17 mouse cellular contexts compared by ENCODE assay signal in the genomic region with DNA sequence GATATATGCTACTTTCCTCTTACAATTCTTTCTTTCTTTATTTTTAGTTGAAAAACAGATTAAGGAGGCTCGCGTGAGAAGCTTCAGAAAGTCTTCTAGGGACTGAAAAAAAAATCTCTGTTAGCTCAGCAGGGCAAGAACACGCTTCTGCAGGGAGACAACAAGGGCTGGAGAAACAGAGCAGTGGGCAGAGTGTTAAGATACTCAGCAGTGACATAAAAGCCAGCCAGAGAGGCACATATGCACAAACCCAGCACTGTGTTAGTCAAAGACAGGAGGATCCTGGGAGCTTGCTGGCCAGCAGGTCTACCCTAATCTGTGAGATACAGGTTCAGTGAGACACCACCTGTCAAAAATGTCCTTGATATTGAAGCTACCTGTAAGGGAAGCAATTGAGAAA. TPM values are rescaled to one million over a fixed set of nuclear protein-coding genes. Genes with fewer than 3 reads are reported as not detected.
DNase-seq lines count a peak whose midpoint lies in the region; ATAC-seq lines count a peak whose summit lies in the region.
"Had no signal": no experiment of that assay in that cellular context is flagged by ENCODE, and none has a peak within 500 bp of the region (broad histone marks: within the 10 kb centered on the region; RNA-seq: fewer than 3 reads in every experiment).

No protein-coding gene starts in this region.

- no peaks in the 10 kb centered on the region for H3K36me3 ChIP-seq in liver, embryonic 12.5 days
- H3K36me3 ChIP-seq: embryonic facial prominence, embryonic 12.5 days; forebrain, embryonic 15.5 days; heart, embryonic 13.5 days; hindbrain, embryonic 12.5 days had no signal

- WGBS in liver, embryonic 12.5 days (ENCODE audit: insufficient replicate concordance) = 51% methylated on average over 3 of the region's 3 CpGs

- H3K27me3 ChIP-seq in liver, embryonic 12.5 days (replicated peaks) = no peaks in the 10 kb centered on the region; the same call in 1 of the 2 replicates
- H3K27me3 ChIP-seq: embryonic facial prominence, embryonic 12.5 days; forebrain, embryonic 15.5 days had no signal

- peak overlapping the region; percentile 49; the same call in 1 of the 2 replicates for H3K27ac ChIP-seq in liver, embryonic 12.5 days
- H3K27ac ChIP-seq: embryonic facial prominence, embryonic 12.5 days; forebrain, embryonic 15.5 days; heart, embryonic 13.5 days; hindbrain, embryonic 12.5 days had no signal

- ATAC-seq in liver, embryonic 12.5 days = no peak
- ATAC-seq: forebrain, embryonic 15.5 days had no signal

- no peak overlapping the region for H3K4me3 ChIP-seq in liver, embryonic 12.5 days
- H3K4me3 ChIP-seq: embryonic facial prominence, embryonic 12.5 days; forebrain, embryonic 15.5 days; heart, embryonic 13.5 days; hindbrain, embryonic 12.5 days had no signal

- no peak overlapping the region for H3K9ac ChIP-seq in liver, embryonic 12.5 days
- H3K9ac ChIP-seq: embryonic facial prominence, embryonic 12.5 days; forebrain, embryonic 15.5 days; heart, embryonic 13.5 days; hindbrain, embryonic 12.5 days had no signal

- peaks cover 40% of the 10 kb centered on the region for H3K4me1 ChIP-seq in liver, embryonic 12.5 days
- H3K4me1 ChIP-seq: embryonic facial prominence, embryonic 12.5 days; heart, embryonic 13.5 days; hindbrain, embryonic 12.5 days had no signal

- no peaks in the 10 kb centered on the region for H3K9me3 ChIP-seq in liver, embryonic 12.5 days (replicated peaks)
- H3K9me3 ChIP-seq: embryonic facial prominence, embryonic 12.5 days; forebrain, embryonic 15.5 days; heart, embryonic 13.5 days; hindbrain, embryonic 12.5 days had no signal

- DNase-seq in frontal cortex, postnatal 36 days (ENCODE audit: low spot score in 2 of 2) = peak; percentile 28 to 40
- no peak for DNase-seq in frontal cortex, postnatal 10 days (ENCODE audit: low spot score in 2 of 2)
- DNase-seq in liver = no peak
- DNase-seq in right cerebral cortex, adult 2 months (ENCODE audit: low spot score in 2 of 2) = peak; percentile 28 to 38
- no peak for DNase-seq in right cerebral cortex, postnatal 14 days
- no peak for DNase-seq in kidney, adult 9 months
- DNase-seq: adrenal gland, postnatal 10 days; cerebellum, adult 11-12 months; cerebellum, adult 9-10 months; gastrocnemius, postnatal 36 days; heart, adult 11 months; heart, postnatal 4 days had no signal

- H3K4me2 ChIP-seq in liver, embryonic 12.5 days = no peak overlapping the region
- H3K4me2 ChIP-seq: embryonic facial prominence, embryonic 12.5 days; forebrain, embryonic 15.5 days; heart, embryonic 13.5 days; hindbrain, embryonic 12.5 days had no signal

RNA-seq across cellular contexts. Expression of a gene that starts 15.4 kb away (rescaled TPM):
- 1.2 and 1.3 TPM in 2 replicates for polyA plus RNA-seq in liver, embryonic 12.5 days (2016; fragmentation: Nextera tagmentation; extraction: Ambion mirVana)

Comparison
In these comparisons a context has a peak if more than half of its experiments do, and no peak if none do; other contexts are left out.
1. DNase-seq: peak in frontal cortex, postnatal 36 days (2 of 2) and right cerebral cortex, adult 2 months (2 of 2); none in frontal cortex, postnatal 10 days (0 of 2), liver (single experiment), right cerebral cortex, postnatal 14 days (single experiment) and kidney, adult 9 months (single experiment).